Mouse (Mus musculus) heart, postnatal 0 days (tissue): ENCODE measurements around the gene Rnf11. TPM values are rescaled to one million over a fixed set of nuclear protein-coding genes. Genes with fewer than 3 reads are reported as not detected.

Experiments
- ATAC-seq: fragments of 200-750 bp; cut with Nextera tagmentation; 2 replicates; pipeline ENCODE4 v1.8.0; 2017; ENCODE audit warnings: low read depth, moderate number of reproducible peaks, moderate library complexity; ENCODE audit not compliant: insufficient read depth
- DNase-seq: peaks from one replicate; pipeline ENCODE4 v3.0.0-alpha.2; 2016; ENCODE audit warnings: low spot score
- H3K27ac ChIP-seq: fragments of 300-500 bp; sonication (generic); 2 replicates; pipeline ENCODE4 v1.5.1; 2014; ENCODE audit warnings: low read depth, mild to moderate bottlenecking
- H3K27me3 ChIP-seq: fragments of 300-500 bp; sonication (generic); 2 replicates; pipeline ENCODE4 v1.6.1; 2014; ENCODE audit warnings: low read length, mixed read lengths; ENCODE audit not compliant: control insufficient read depth, insufficient read depth
- H3K36me3 ChIP-seq: fragments of 300-500 bp; sonication (generic); replicated peaks from 2 replicates; pipeline ENCODE4 v1.6.1; 2014; ENCODE audit warnings: low read length, mixed read lengths; ENCODE audit not compliant: control insufficient read depth, insufficient read depth
- H3K4me1 ChIP-seq: fragments of 300-500 bp; sonication (generic); 2 replicates; pipeline ENCODE4 v1.6.1; 2014; ENCODE audit warnings: antibody characterized with exemption; ENCODE audit not compliant: control insufficient read depth, insufficient read depth
- H3K4me2 ChIP-seq: fragments of 300-500 bp; sonication (generic); 2 replicates; pipeline ENCODE4 v1.6.1; 2014; ENCODE audit warnings: low read depth, mild to moderate bottlenecking, low read length, moderate library complexity
- H3K4me3 ChIP-seq: fragments of 300-500 bp; sonication (generic); 2 replicates; pipeline ENCODE4 v1.5.1; 2014; ENCODE audit warnings: low read depth, low read length
- H3K9ac ChIP-seq: fragments of 300-500 bp; sonication (generic); replicated peaks from 2 replicates; pipeline ENCODE4 v1.6.1; 2014; ENCODE audit warnings: low read depth, low read length, mixed read lengths
- H3K9me3 ChIP-seq: fragments of 300-500 bp; sonication (generic); replicated peaks from 2 replicates; pipeline ENCODE4 v1.6.1; 2016; ENCODE audit warnings: low read length; ENCODE audit not compliant: control insufficient read depth
- CTCF ChIP-seq: IDR thresholded peaks from 2 replicates; pipeline ENCODE4 v1.5.1; 2016; ENCODE audit warnings: antibody characterized with exemption, control low read depth, low read depth
- EP300 ChIP-seq: IDR thresholded peaks from 2 replicates; pipeline ENCODE4 v1.6.1; 2016; ENCODE audit warnings: antibody characterized with exemption, low read depth
- WGBS: fragments of 180-500 bp; shearing (Covaris S2); extraction: QIAGEN DNeasy Blood & Tissue Kit; methylation state at CpG from one replicate; pipeline ENCODE4 v1.1.7; 2014; 5-methylcytosine and 5-hydroxymethylcytosine counted together
- polyA plus RNA-seq: library from polyadenylated mRNA; unstranded; fragments of >200 nt; fragmentation: Nextera tagmentation; extraction: Ambion mirVana; gene quantifications from 2 replicates; pipeline ENCODE4 v1.2.1, GENCODE M21; 2015
- total RNA-seq: library from RNA; depleted of rRNA; stranded (reverse); fragments of >200 nt; gene quantifications from 2 replicates; pipeline ENCODE4 v1.2.3, GENCODE M21; 2014; ENCODE audit warnings: low replicate concordance

Rnf11 gene
- total and polyA plus RNA-seq, 2 experiments from 2014 or later, result 44.2 TPM

DNA sequence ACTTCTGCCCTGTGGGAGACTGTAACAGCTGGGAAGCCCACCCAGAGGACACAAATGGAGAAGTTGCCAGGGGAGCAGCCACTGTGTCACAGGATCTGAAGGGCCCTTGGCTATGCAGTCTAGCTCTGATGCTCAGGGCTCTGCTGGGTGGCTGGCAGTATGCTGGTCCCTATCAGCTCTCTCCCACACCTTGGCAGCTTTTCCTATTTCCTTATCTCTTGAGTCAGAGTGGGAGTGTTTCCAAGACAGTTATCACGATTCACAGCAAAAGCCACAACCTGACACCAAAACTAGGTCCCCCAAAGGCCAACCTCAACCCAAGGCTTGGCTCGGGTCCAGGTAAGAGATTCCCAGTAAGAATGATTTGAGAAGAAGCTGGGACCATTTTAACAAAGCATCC lies 39.1 kb downstream of the Rnf11 start:
- Histone ChIP-seq H3K4me2 (no peak overlapping the region), H3K27ac (peak overlapping the region; percentile 5; the same call in 1 of the 2 replicates), H3K36me3 (peaks cover 4% of the 10 kb centered on the region; the same call in 1 of the 2 replicates), H3K27me3 (no peaks in the 10 kb centered on the region), H3K4me3 (no peak overlapping the region), H3K9me3 (no peaks in the 10 kb centered on the region), H3K4me1 (peaks cover 49% of the 10 kb centered on the region), H3K9ac (no peak overlapping the region)
- 23% methylated on average over 2 of the region's 2 CpGs for WGBS
- DNase-seq (peak; percentile 31), ATAC-seq (peak; percentile 50)
- no peak for TF ChIP-seq CTCF
- TF ChIP-seq EP300, result no peak

DNA sequence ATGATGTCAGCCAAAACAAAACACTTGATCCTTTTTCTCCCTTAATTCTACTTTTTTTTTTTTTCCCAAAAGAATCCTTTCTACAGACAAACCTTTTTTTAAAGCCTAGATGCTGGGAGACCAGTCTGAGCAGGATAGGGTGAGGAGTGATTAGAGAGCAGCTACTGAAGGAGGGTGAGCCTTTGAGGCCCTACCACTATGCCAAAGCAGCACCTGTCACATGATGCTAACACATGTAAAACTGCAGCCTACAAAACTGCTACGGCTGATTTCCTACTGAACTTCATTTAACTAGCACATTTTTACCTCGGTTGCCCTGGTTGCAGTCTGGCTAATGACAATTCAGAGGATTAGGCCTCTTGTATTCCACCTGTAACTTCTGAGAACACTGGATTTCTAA lies 39.6 kb downstream of the Rnf11 start:
- H3K4me3 ChIP-seq, result no peak overlapping the region
- H3K9ac ChIP-seq, result no peak overlapping the region
- H3K9me3 ChIP-seq, result no peaks in the 10 kb centered on the region
- no peaks in the 10 kb centered on the region for H3K27me3 ChIP-seq
- WGBS, result 36% methylated on average over 2 of the region's 2 CpGs
- no peak overlapping the region for H3K4me2 ChIP-seq
- H3K27ac ChIP-seq, result peak overlapping the region; percentile 5; the same call in 1 of the 2 replicates
- ATAC-seq (no peak), DNase-seq (no peak)
- TF ChIP-seq CTCF (no peak), EP300 (no peak)
- peaks cover 3% of the 10 kb centered on the region; the same call in 1 of the 2 replicates for H3K36me3 ChIP-seq
- H3K4me1 ChIP-seq, result peaks cover 49% of the 10 kb centered on the region

DNA sequence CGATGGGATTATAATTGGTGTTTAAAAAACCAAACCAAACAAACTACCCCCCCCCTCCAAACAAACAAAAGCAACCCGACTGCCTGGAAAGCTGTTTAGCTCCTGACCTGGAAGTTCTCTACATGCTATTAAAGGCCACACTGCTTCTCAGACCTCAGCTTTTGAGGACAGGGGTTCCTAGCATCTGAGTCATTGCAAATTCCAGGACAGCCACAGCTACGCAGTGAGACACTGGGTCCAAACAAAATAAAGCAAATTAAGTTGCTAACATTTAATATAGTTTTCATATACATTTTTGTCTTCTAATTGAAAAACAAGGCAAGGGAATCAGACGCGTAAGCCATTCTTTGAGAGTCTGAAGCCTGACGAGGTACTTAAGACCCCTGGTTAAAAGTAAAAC lies 40.1 kb downstream of the Rnf11 start:
- no peak for TF ChIP-seq CTCF
- TF ChIP-seq EP300, result no peak
- H3K4me3 ChIP-seq, result no peak overlapping the region
- H3K9ac ChIP-seq, result no peak overlapping the region
- peaks cover 44% of the 10 kb centered on the region for H3K4me1 ChIP-seq
- H3K27me3 ChIP-seq, result no peaks in the 10 kb centered on the region
- no peak overlapping the region for H3K27ac ChIP-seq
- H3K9me3 ChIP-seq, result no peaks in the 10 kb centered on the region
- DNase-seq, result no peak
- H3K4me2 ChIP-seq, result no peak overlapping the region
- no peak for ATAC-seq
- WGBS, result 71% methylated on average over 6 of the region's 6 CpGs
- no peaks in the 10 kb centered on the region for H3K36me3 ChIP-seq

DNA sequence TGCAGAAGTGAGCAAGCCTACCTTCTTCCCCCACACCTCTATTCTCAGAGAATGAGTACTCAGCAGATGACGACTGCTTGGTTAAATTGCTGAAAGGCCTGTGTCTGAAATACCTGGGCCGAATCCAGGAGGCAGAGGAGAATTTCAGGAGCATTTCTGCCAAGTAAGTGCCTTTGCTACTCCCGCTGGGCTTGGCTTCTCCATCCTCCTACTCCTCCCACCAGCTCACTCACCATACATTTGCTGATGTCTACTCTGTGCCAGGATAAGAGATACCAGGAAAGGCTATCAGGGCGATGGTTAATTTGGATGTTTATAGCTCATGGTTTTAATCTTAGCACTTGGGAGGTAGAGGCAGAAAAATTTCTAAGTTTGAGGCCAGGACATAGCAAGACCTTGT lies 41.9 kb downstream of the Rnf11 start:
- Histone ChIP-seq H3K9ac (no peak overlapping the region), H3K27ac (no peak overlapping the region), H3K27me3 (no peaks in the 10 kb centered on the region), H3K36me3 (no peaks in the 10 kb centered on the region), H3K4me1 (peaks cover 30% of the 10 kb centered on the region), H3K4me2 (no peak overlapping the region), H3K9me3 (no peaks in the 10 kb centered on the region), H3K4me3 (no peak overlapping the region)
- ATAC-seq (no peak), DNase-seq (no peak)
- no peak for TF ChIP-seq CTCF
- TF ChIP-seq EP300, result no peak
- WGBS, result 36% methylated on average over 4 of the region's 4 CpGs

DNA sequence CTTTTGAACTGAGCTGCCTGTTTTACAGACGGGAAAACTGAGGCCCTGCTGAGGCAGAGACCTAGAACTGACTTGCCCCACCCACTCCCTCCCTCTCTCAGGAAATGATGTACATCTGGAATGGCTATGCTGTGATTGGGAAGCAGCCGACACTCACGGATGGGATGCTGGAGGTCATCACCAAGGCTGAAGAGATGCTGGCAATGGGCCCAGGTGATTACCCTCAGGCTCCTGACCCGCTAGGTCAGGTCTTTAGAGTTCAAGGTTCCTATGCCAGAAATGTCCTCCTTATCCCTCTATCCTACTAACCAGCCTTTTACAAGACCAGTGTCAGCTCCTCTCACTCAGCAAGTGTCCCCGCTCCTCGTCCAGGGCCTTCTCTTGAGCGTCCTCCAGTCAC lies 42.4 kb downstream of the Rnf11 start:
- no peak for ATAC-seq

DNA sequence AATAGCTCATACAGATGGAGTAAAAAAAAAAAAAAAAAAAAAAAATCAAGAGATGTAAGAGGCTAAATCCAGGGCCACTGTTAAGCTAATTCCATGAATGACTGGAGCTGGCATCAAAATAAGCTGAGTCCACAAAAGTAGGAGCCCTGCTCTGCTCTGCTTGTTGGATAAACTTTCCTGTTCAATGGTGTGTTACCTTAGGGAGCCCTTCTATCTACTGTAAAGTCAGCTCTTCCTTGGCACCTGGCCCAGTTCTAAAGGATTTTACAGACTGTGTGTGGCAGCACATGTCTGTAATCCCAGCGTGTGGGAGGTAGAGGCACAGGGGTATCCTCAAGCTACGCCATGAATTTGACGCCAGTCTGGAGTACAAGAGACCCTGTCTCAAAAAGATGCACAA lies 43.5 kb downstream of the Rnf11 start:
- no peak overlapping the region for H3K27ac ChIP-seq
- H3K4me1 ChIP-seq, result peaks cover 27% of the 10 kb centered on the region
- no peak overlapping the region for H3K4me2 ChIP-seq
- ATAC-seq, result no peak
- H3K27me3 ChIP-seq, result no peaks in the 10 kb centered on the region
- no peaks in the 10 kb centered on the region for H3K9me3 ChIP-seq
- H3K9ac ChIP-seq, result no peak overlapping the region
- TF ChIP-seq EP300, result no peak
- no peak for TF ChIP-seq CTCF
- no peaks in the 10 kb centered on the region for H3K36me3 ChIP-seq
- 91% methylated on average over 3 of the region's 3 CpGs for WGBS
- H3K4me3 ChIP-seq, result no peak overlapping the region
- DNase-seq, result no peak

More for the DNA sequence above, 42.4 kb downstream of the Rnf11 start:
- WGBS, result 64% methylated on average over 7 of the region's 7 CpGs
- DNase-seq, result no peak
- no peaks in the 10 kb centered on the region for H3K27me3 ChIP-seq
- no peak overlapping the region for H3K27ac ChIP-seq
- no peak for TF ChIP-seq EP300
- TF ChIP-seq CTCF, result no peak
- no peak overlapping the region for H3K9ac ChIP-seq
- H3K4me1 ChIP-seq, result peaks cover 30% of the 10 kb centered on the region
- no peak overlapping the region for H3K4me2 ChIP-seq
- H3K36me3 ChIP-seq, result no peaks in the 10 kb centered on the region
- no peaks in the 10 kb centered on the region for H3K9me3 ChIP-seq
- H3K4me3 ChIP-seq, result no peak overlapping the region
